Mouse (Mus musculus) heart, embryonic 12.5 days (tissue): ENCODE results near the gene Fam81b. TPM values are rescaled to one million over a fixed set of nuclear protein-coding genes. Genes with fewer than 3 reads are reported as not detected.

Experiments
- ATAC-seq: fragments of 200-750 bp; cut with Nextera tagmentation; 2 replicates; pipeline ENCODE4 v1.8.0; 2017; ENCODE audit warnings: moderate TSS enrichment, moderate library complexity; ENCODE audit not compliant: insufficient number of reproducible peaks, low FRiP score
- H3K27ac ChIP-seq: fragments of 300-500 bp; sonication (generic); 2 replicates; pipeline ENCODE4 v1.5.1; 2016; ENCODE audit warnings: mild to moderate bottlenecking, moderate library complexity; ENCODE audit not compliant: poor library complexity, severe bottlenecking
- H3K27me3 ChIP-seq: fragments of 300-500 bp; sonication (generic); replicated peaks from 2 replicates; pipeline ENCODE4 v1.6.1; 2016; ENCODE audit warnings: mild to moderate bottlenecking, moderate library complexity
- H3K36me3 ChIP-seq: fragments of 300-500 bp; sonication (generic); 2 replicates; pipeline ENCODE4 v1.6.1; 2016; ENCODE audit warnings: mild to moderate bottlenecking, moderate library complexity
- H3K4me1 ChIP-seq: fragments of 300-500 bp; sonication (generic); replicated peaks from 2 replicates; pipeline ENCODE4 v1.6.1; 2016; ENCODE audit warnings: mild to moderate bottlenecking
- H3K4me2 ChIP-seq: fragments of 300-500 bp; sonication (generic); 2 replicates; pipeline ENCODE4 v1.6.1; 2016; ENCODE audit warnings: mild to moderate bottlenecking, moderate library complexity
- H3K4me3 ChIP-seq: fragments of 300-500 bp; sonication (generic); 2 replicates; pipeline ENCODE4 v1.5.1; 2016; ENCODE audit warnings: mild to moderate bottlenecking
- H3K9ac ChIP-seq: fragments of 300-500 bp; sonication (generic); 2 replicates; pipeline ENCODE4 v1.6.1; 2016; ENCODE audit warnings: mild to moderate bottlenecking, moderate library complexity
- H3K9me3 ChIP-seq: fragments of 300-500 bp; sonication (generic); replicated peaks from 2 replicates; pipeline ENCODE4 v1.6.1; 2016; ENCODE audit warnings: mild to moderate bottlenecking, moderate library complexity
- WGBS: fragments of 180-500 bp; shearing (Covaris S2); methylation state at CpG from one replicate; pipeline ENCODE4 v1.1.7; 2016; 5-methylcytosine and 5-hydroxymethylcytosine counted together
- polyA plus RNA-seq: library from polyadenylated mRNA; unstranded; fragments of >200 nt; fragmentation: Nextera tagmentation; extraction: Ambion mirVana; gene quantifications from 2 replicates; pipeline ENCODE4 v1.2.1, GENCODE M21; 2016

The Fam81b gene
- polyA plus RNA-seq, 1 experiment from 2014 or later, result not detected

DNA sequence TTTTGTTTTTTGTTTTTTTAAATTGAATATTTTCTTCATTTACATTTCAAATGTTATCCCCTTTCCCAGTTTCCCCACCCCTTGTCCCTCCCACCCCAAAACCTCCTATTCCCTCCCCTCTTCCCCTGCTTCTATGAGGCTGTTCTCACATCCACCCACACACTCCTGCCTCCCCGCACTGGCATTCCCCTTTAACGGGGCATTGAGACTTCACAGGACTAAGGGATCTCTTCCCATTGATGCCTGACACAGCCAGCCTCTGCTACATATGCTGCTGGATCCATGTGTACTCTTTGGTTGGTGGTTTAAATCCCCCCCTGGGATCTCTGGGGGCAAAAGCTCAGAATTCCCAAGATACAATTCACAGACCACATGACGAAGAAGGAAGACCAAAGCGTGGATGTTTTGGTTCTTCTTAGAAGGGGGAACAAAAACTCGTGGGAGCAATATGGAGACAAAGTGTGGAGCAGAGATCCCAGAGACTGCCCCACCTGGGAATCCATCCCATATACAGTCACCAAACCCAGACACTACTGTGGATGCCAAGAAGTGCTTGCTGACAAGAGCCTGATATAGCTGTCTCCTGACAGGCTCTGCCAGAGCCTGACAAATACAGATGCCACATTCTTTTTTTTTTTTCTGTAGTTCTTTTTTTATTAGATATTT is 40.4 kb downstream of the Fam81b start:
- H3K27ac ChIP-seq, result no peak overlapping the region
- 60% methylated on average over 5 of the region's 5 CpGs for WGBS
- H3K4me1 ChIP-seq, result 0 out of 2 replicates have a peak, but pooled peaks cover 6% of the 10 kb centered on the region
- no peaks in the 10 kb centered on the region for H3K36me3 ChIP-seq
- no peak for ATAC-seq
- H3K4me2 ChIP-seq, result no peak overlapping the region
- H3K27me3 ChIP-seq, result no peaks in the 10 kb centered on the region
- no peaks in the 10 kb centered on the region for H3K9me3 ChIP-seq
- H3K4me3 ChIP-seq, result no peak overlapping the region
- H3K9ac ChIP-seq, result no peak overlapping the region

DNA sequence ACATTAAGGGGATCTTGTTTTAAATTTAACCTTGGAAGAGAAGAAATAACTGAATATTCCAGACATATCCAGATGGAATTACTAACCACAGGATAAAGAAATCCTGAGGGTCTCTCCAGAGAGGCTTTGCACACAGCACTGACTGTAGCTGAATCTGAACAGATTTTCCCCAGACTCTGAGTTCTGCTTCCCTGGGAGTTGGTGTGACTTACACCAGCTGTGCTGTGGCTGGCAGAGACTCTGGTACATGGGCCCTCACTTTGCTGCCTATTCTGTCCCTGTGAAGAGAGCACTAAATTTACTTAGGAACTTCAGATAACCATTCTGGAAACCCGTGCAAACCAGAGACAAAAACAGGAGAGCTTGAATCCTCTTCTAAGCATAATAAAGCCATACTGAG is 46.1 kb downstream of the Fam81b start:
- no peak overlapping the region for H3K9ac ChIP-seq
- WGBS, result 36% methylated on average over 1 of the region's 1 CpGs
- no peak overlapping the region for H3K4me2 ChIP-seq
- no peaks in the 10 kb centered on the region for H3K36me3 ChIP-seq
- no peaks in the 10 kb centered on the region for H3K4me1 ChIP-seq
- no peak for ATAC-seq
- no peak overlapping the region for H3K27ac ChIP-seq
- H3K9me3 ChIP-seq, result no peaks in the 10 kb centered on the region
- H3K4me3 ChIP-seq, result no peak overlapping the region
- no peaks in the 10 kb centered on the region for H3K27me3 ChIP-seq

DNA sequence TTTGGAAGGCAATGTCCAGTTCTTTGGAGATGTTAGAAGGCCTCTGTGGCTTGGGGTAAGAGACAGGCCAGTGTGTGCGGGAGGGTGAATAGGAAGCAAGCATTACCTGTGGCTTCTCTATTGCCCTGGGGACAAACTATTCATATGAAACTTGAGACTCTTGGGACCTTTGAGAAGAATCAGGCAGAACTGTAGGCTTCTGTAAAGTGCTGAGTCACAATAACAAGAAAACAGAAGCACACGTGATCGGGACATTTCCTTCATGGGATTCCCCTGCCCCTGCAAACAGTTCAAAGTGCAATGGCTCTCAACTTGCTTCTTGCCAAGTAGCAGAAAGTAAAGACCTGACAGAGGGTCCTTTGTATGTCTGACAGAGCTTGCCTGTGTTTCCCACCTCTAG is 48.5 kb downstream of the Fam81b start:
- no peak for ATAC-seq
- Histone ChIP-seq H3K9ac (no peak overlapping the region), H3K9me3 (no peaks in the 10 kb centered on the region), H3K4me1 (no peaks in the 10 kb centered on the region), H3K4me2 (no peak overlapping the region), H3K27me3 (no peaks in the 10 kb centered on the region), H3K27ac (no peak overlapping the region), H3K36me3 (no peaks in the 10 kb centered on the region), H3K4me3 (no peak overlapping the region)
- WGBS, result 92% methylated on average over 3 of the region's 3 CpGs

DNA sequence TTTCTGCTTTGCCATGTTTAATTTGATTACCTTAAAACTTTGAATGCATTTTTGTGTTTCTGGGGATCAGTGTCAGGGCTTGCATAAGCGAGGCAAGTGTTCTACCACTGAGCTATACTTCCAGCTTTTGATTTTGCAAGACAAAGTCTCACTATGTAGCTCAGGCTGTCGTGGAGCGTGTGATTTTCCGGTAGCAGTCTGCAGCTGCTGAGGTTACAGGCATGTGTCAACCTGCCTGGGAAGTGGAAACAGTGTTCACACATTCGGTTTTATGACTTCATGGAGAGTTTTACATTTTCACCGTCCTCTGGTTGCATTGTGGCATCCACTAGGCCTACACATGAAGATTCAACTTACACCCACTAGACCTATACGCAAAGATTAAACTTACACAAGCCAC is 54.8 kb downstream of the Fam81b start:
- no peak overlapping the region for H3K4me3 ChIP-seq
- H3K4me2 ChIP-seq, result no peak overlapping the region
- H3K4me1 ChIP-seq, result no peaks in the 10 kb centered on the region
- no peak overlapping the region for H3K9ac ChIP-seq
- WGBS, result 75% methylated on average over 7 of the region's 7 CpGs
- no peak overlapping the region for H3K27ac ChIP-seq
- H3K9me3 ChIP-seq, result no peaks in the 10 kb centered on the region
- ATAC-seq, result no peak
- no peaks in the 10 kb centered on the region for H3K36me3 ChIP-seq
- no peaks in the 10 kb centered on the region for H3K27me3 ChIP-seq

DNA sequence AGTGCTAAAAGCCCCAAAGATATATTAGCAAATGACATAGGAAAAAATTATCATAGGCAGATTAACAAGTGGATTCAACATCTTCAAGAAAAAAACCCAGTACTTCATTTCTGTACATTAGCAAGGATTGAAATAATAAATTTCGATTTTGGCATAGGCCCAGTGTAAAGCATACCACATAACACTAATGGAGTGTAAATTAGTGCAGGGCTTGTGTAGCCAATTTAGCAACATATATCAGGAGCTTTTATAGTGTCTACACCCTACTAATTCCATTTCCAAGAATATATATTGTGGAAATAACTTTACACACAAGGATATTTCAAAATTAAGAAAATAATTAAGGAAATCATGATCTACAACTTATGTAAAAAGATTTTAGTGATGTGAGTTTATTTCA is 55.8 kb downstream of the Fam81b start:
- Histone ChIP-seq H3K27ac (no peak overlapping the region), H3K27me3 (no peaks in the 10 kb centered on the region), H3K4me2 (no peak overlapping the region), H3K9ac (no peak overlapping the region), H3K36me3 (no peaks in the 10 kb centered on the region), H3K4me3 (no peak overlapping the region), H3K9me3 (no peaks in the 10 kb centered on the region), H3K4me1 (no peaks in the 10 kb centered on the region)
- ATAC-seq, result no peak
- 48% methylated on average over 1 of the region's 1 CpGs for WGBS

DNA sequence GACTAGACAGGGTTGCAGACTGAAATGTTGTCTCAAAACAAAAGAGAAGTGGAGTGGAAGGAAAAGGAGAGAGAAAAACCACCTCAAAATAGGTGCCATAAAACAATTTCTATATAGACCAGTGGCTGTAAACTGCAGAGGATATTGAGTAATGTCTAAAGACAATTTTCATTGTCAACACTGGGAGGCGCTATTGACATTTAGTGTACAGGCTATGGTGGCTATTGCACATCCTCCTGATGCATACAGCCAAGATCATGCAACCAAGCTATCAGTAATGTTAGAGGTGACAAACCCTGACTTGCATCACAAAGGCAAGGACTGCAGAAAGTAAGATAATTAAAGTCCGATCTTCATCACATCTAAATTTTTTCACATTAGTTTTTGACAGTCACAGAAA is 89.5 kb downstream of the Fam81b start:
- no peak for ATAC-seq

DNA sequence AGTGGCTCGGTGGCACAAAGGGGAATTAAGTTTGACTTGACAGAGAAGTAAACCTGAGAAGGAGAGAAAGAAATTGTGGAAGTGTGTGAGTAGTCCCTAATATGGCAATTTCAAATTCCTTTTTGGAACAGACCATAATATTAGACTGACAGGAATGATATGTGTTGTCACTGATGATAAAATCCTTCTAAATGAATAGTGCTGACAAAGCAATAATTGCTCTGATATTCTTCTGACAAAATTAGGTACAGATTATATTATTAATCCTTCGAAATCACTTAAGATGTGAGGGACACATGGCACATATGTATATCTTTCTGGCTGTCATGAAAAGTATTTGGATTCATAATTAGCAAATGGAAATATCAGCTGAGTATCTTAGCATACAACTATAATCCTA is 89.9 kb downstream of the Fam81b start:
- H3K4me2 ChIP-seq, result no peak overlapping the region
- ATAC-seq, result no peak
- 77% methylated on average over 2 of the region's 2 CpGs for WGBS
- no peak overlapping the region for H3K9ac ChIP-seq
- H3K36me3 ChIP-seq, result no peaks in the 10 kb centered on the region
- no peaks in the 10 kb centered on the region for H3K27me3 ChIP-seq
- H3K9me3 ChIP-seq, result 0 out of 2 replicates have a peak, but pooled peaks cover 3% of the 10 kb centered on the region
- H3K27ac ChIP-seq, result no peak overlapping the region
- no peak overlapping the region for H3K4me3 ChIP-seq
- H3K4me1 ChIP-seq, result no peaks in the 10 kb centered on the region

More for the DNA sequence above, 89.5 kb downstream of the Fam81b start:
- no peaks in the 10 kb centered on the region for H3K4me1 ChIP-seq
- 48% methylated on average over 2 of the region's 2 CpGs for WGBS
- no peak overlapping the region for H3K27ac ChIP-seq
- no peak overlapping the region for H3K9ac ChIP-seq
- no peaks in the 10 kb centered on the region for H3K27me3 ChIP-seq
- H3K9me3 ChIP-seq, result 0 out of 2 replicates have a peak, but pooled peaks cover 3% of the 10 kb centered on the region
- no peak overlapping the region for H3K4me2 ChIP-seq
- H3K36me3 ChIP-seq, result no peaks in the 10 kb centered on the region
- no peak overlapping the region for H3K4me3 ChIP-seq

DNA sequence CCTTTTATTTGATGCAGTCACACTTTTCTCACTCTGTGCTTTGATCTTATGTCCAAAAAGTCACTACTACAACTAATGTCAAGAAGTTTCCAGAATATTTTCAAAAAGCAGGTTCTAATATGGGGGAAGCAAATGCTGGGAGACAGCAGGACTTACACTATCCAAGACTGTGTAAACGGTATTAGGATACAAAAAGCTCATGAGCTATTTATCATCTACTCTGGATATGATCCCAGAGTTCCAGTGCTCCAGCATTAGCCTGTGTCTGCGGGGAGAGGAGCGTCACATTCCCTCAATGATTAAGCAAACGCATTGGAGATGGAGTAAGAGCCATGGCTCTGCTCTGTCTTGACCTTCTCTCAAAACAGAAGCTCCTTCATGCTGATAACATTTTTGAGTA is 104.9 kb downstream of the Fam81b start:
- Histone ChIP-seq H3K4me1 (no peaks in the 10 kb centered on the region), H3K4me3 (no peak overlapping the region), H3K9ac (no peak overlapping the region), H3K36me3 (peaks cover 8% of the 10 kb centered on the region; the same call in 1 of the 2 replicates), H3K4me2 (no peak overlapping the region), H3K9me3 (no peaks in the 10 kb centered on the region; the same call in 1 of the 2 replicates), H3K27me3 (no peaks in the 10 kb centered on the region), H3K27ac (no peak overlapping the region)
- 88% methylated on average over 4 of the region's 4 CpGs for WGBS
- ATAC-seq, result no peak

DNA sequence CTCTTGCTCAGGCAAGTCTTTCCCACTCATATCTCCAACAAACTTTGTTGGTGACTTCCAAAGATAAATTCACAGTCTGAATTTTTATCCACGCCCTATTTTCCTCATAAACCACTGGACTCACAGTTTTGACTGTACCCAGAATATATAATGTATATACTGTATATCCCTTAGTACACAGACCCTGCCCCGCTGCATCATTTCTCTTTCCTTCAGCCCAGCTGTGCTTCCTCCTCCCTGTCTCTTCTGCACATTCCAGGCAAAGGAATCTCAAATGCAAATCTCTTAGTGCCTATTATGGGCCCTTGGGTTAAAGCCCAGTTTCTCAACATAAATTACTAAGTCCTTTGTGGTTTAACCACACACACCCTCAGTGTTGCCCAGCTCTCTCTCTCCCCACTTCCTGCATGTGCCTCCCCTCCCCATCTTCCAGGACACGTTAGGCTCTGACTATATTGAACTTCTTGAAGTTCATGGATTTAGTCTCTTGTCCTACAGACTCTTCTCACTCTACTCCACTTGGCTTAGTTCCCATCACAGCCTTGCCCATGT is 107.5 kb downstream of the Fam81b start:
- no peaks in the 10 kb centered on the region for H3K4me1 ChIP-seq
- H3K4me3 ChIP-seq, result no peak overlapping the region
- peaks cover 16% of the 10 kb centered on the region for H3K36me3 ChIP-seq
- no peaks in the 10 kb centered on the region for H3K27me3 ChIP-seq
- no peak overlapping the region for H3K4me2 ChIP-seq
- H3K9me3 ChIP-seq, result no peaks in the 10 kb centered on the region
- no peak overlapping the region for H3K27ac ChIP-seq
- no peak overlapping the region for H3K9ac ChIP-seq
- no peak for ATAC-seq
- WGBS, result 86% methylated on average over 3 of the region's 3 CpGs

DNA sequence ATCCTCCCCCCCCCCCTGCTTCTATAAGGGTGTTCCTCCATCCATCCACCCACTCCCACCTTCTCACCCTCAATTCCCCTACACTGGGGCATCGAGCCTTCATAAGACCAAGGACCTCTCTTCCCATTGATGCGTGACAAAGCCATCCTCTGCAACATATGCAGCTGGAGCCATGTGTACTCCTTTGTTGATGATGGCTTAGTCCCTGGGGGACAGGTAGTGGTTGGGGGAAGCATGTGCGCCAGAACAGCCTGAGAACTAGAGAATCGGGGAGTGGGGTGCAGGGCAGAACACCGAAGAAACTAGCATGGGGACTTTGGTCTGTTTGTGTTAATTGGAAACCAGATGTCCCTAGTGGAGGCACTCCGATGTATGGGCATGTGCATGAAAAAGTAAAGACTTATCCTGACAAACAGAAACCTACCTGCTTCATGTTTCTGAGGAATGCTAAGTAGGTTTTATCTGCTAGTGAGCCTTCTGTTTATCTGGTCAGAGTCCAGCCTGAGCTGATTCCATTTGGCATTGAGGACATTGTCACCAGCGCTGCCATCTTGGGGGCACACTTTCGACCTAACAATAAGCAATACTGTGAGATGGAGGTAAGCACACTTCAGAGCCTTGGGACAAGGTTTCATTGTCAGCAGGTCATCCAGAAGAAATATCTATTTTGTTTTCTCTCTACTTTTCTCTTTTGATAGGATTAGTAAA is 109.3 kb downstream of the Fam81b start:
- H3K4me2 ChIP-seq, result no peak overlapping the region
- no peak overlapping the region for H3K9ac ChIP-seq
- no peaks in the 10 kb centered on the region for H3K27me3 ChIP-seq
- peaks cover 33% of the 10 kb centered on the region for H3K36me3 ChIP-seq
- no peak for ATAC-seq
- no peaks in the 10 kb centered on the region for H3K9me3 ChIP-seq
- H3K4me3 ChIP-seq, result no peak overlapping the region
- H3K27ac ChIP-seq, result no peak overlapping the region
- H3K4me1 ChIP-seq, result no peaks in the 10 kb centered on the region
- 90% methylated on average over 8 of the region's 8 CpGs for WGBS

DNA sequence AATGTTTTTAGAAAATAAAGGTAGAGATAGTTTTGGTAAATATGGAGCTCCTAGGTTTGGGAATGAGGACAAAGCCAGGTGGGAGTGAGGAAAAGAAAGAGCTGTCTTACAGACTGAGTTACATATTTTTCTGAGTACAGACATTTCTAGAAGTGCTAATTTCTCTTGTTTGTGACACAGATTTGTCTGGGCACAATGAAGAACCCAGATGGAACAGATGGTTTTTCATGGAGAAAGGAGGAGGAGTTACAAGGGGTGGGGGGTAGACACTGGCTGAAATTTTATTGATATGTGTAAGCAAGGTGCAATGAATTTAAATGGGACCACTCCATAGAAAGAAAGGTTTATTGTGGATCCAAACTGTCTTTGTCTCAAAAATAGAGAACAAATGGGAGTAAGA is 109.9 kb downstream of the Fam81b start:
- peaks cover 38% of the 10 kb centered on the region for H3K36me3 ChIP-seq
- H3K9ac ChIP-seq, result no peak overlapping the region
- no peak overlapping the region for H3K4me3 ChIP-seq
- ATAC-seq, result no peak
- no peak overlapping the region for H3K4me2 ChIP-seq
- H3K27me3 ChIP-seq, result no peaks in the 10 kb centered on the region
- H3K4me1 ChIP-seq, result no peaks in the 10 kb centered on the region
- H3K27ac ChIP-seq, result no peak overlapping the region
- H3K9me3 ChIP-seq, result no peaks in the 10 kb centered on the region
